ENCODE assay signal across 8 mouse cellular contexts in genomic region chr9:43239712-43240593, GRCm38 (mm10). TPM values are rescaled to one million over a fixed set of nuclear protein-coding genes. Genes with fewer than 3 reads are reported as not detected.
DNase-seq lines count a peak whose midpoint lies in the region; ATAC-seq and TF ChIP-seq lines count a peak whose summit lies in the region.

Gene Oaf, minus strand, starts transcription at chr9:43239911.

- H3K27me3 ChIP-seq in neural tube, embryonic 15.5 days (replicated peaks): peaks cover 45% of the 10 kb centered on the region
- H3K27me3 ChIP-seq in thymus, adult 2 months (ENCODE audit: control insufficient read depth, insufficient read depth, low read length): no peaks in the 10 kb centered on the region

- 1% methylated on average over 44 of the region's 44 CpGs for WGBS in neural tube, embryonic 15.5 days
- 4% methylated on average over 44 of the region's 44 CpGs for WGBS in thymus, adult 2 months

- peak within 1 kb of the TSS; percentile 58 for H3K4me3 ChIP-seq in layer of hippocampus, adult 2 months
- peak within 1 kb of the TSS; percentile 52 for H3K4me3 ChIP-seq in neural tube, embryonic 15.5 days (replicated peaks)
- H3K4me3 ChIP-seq in thymus, adult 2 months (ENCODE audit: control insufficient read depth, insufficient read depth, low read length): peak within 1 kb of the TSS; percentile 43

- peak within 1 kb of the TSS; percentile 46 for H3K9ac ChIP-seq in neural tube, embryonic 15.5 days (replicated peaks)

- peak; percentile 97 for DNase-seq in Muller cell, postnatal 12 days (ENCODE audit: inconsistent ontology term)
- DNase-seq in cerebellum, adult 9-10 months: peak; percentile 2
- DNase-seq in forelimb bud, embryonic 11.5 days (ENCODE audit: low read depth, low spot score): peak; percentile 93
- DNase-seq in heart, postnatal 36 days: peak; percentile 82 to 84
- peak; percentile 59 to 77 for DNase-seq in layer of hippocampus, adult 2 months (ENCODE audit: low spot score in 2 of 2)
- peak; percentile 82 to 86 for DNase-seq in lung, adult 18-20 months
- peak; percentile 36 for DNase-seq in thymus, adult 2 months

- H3K36me3 ChIP-seq in neural tube, embryonic 15.5 days: no peaks in the 10 kb centered on the region
- no peaks in the 10 kb centered on the region for H3K36me3 ChIP-seq in thymus, adult 2 months (ENCODE audit: control insufficient read depth, insufficient read depth, low read length)

- intact Hi-C loops in heart, postnatal 36 days (cut with DNase I): no loop called here

- H3K9me3 ChIP-seq in neural tube, embryonic 15.5 days (replicated peaks): no peaks in the 10 kb centered on the region

- peak; percentile 75 for ATAC-seq in neural tube, embryonic 15.5 days (ENCODE audit: low FRiP score)

- H3K4me2 ChIP-seq in neural tube, embryonic 15.5 days: peak within 1 kb of the TSS; percentile 83

- TF ChIP-seq CTCF in layer of hippocampus, adult 2 months (conservative IDR thresholded peaks at IDR 0.05): no peak
- no peak for TF ChIP-seq CTCF in thymus, adult 2 months (IDR thresholded peaks at IDR 0.05; ENCODE audit: borderline replicate concordance, control insufficient read depth, extremely low read depth, insufficient read depth, low read length, poor library complexity)

- H3K4me1 ChIP-seq in neural tube, embryonic 15.5 days: peaks cover 17% of the 10 kb centered on the region
- H3K4me1 ChIP-seq in thymus, adult 2 months (replicated peaks; ENCODE audit: control insufficient read depth, insufficient read depth, low read length): peaks cover 43% of the 10 kb centered on the region

- no peak for TF ChIP-seq POLR2A in thymus, adult 2 months (IDR thresholded peaks at IDR 0.05; ENCODE audit: control insufficient read depth, extremely low read depth, insufficient read depth, low read length, poor library complexity)

- peak within 1 kb of the TSS; percentile 72 for H3K27ac ChIP-seq in layer of hippocampus, adult 2 months
- peak within 1 kb of the TSS; percentile 35; the same call in 1 of the 2 replicates for H3K27ac ChIP-seq in neural tube, embryonic 15.5 days (replicated peaks)
- H3K27ac ChIP-seq in thymus, adult 2 months (ENCODE audit: control insufficient read depth, insufficient read depth, low read length): no peak within 1 kb of the TSS

RNA-seq across cellular contexts. Expression of gene Oaf, which starts in this region (rescaled TPM):
- total RNA-seq in heart, postnatal 36 days (2021): 1 to 10 TPM; 8.2 to 8.9 TPM
- total RNA-seq in layer of hippocampus, adult 2 months (2021): 10 to 100 TPM; 18.6 to 19.5 TPM
- 9.4 and 16.3 TPM in 2 replicates for polyA plus RNA-seq in neural tube, embryonic 15.5 days (2015; fragmentation: Nextera tagmentation; extraction: Ambion mirVana)
- polyA plus RNA-seq in thymus, adult 2 months (2012; rRNA removed): 10.2 and 10.8 TPM in 2 replicates

Comparison
In these comparisons a context has a peak if more than half of its experiments do, and no peak if none do; other contexts are left out.
1. DNase-seq: peak in every context shown above with its lines; median percentile 97 in Muller cell, postnatal 12 days; 93 in forelimb bud, embryonic 11.5 days; 84 in lung, adult 18-20 months; 83 in heart, postnatal 36 days; 68 in layer of hippocampus, adult 2 months; 36 in thymus, adult 2 months; 2 in cerebellum, adult 9-10 months.